Mouse (Mus musculus) adrenal gland, postnatal 25 days (tissue): ENCODE results near the gene Olfr1231. TPM values are rescaled to one million over a fixed set of nuclear protein-coding genes. Genes with fewer than 3 reads are reported as not detected.

Experiments
- DNase-seq: peaks from one replicate; pipeline ENCODE4 v3.0.0; 2021; ENCODE audit warnings: mixed read lengths
- long read RNA-seq: library from polyadenylated mRNA; stranded (forward); transcript quantifications from one replicate; pipeline ENCODE4 v2.0.0, GENCODE M21; 2021
- total RNA-seq: library from RNA; stranded (reverse); gene quantifications from 2 replicates; pipeline ENCODE4 v1.2.3, GENCODE M21; 2021

The Olfr1231 gene
- not detected in 2 replicates for total RNA-seq
- long read RNA-seq = 0 reads

DNA sequence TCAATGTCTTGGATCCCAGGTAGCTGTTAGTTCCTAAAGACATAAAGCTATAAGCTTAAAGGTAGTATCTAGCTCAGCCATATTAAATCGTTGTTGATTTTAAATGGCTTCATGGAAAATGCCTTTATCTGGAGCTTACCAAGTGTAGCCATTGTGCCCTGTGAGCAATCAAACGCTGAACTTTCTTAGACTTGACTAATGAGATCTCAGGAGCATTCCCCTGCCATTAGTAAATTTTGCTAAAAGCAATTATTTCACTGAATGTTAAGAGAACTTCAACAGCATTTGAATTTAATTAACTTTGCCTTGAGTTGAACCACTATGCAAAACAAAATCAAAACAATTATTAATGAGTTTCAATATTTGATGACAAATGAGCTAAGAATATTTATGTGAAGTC lies at the start of gene Olfr1231:
TSS of gene Olfr1231 (minus strand) at position 101 of the 400 bp plus-strand sequence.
- no peak for DNase-seq

DNA sequence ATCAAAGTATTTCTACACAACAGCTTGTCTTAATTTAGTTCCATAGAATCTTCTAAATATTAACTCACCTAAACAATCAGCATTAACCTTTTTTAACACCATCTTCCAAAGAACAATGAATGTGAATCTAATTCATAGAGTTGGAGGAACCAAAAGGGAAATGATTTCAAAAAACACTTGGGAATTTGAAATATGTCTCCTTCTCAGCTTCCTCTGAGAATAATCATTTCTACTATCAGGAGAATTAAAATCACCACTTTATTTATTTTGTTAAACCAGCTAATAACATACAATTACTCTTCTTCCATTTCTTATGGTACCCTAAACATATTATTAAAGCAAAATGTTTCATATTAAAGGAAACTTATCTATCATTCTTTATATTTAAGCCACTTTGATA lies 35.4 kb upstream of the Olfr1231 start, which contains the start of gene Olfr1233:
TSS of gene Olfr1233 (minus strand) at position 101 of the 400 bp plus-strand sequence.
- DNase-seq = no peak

DNA sequence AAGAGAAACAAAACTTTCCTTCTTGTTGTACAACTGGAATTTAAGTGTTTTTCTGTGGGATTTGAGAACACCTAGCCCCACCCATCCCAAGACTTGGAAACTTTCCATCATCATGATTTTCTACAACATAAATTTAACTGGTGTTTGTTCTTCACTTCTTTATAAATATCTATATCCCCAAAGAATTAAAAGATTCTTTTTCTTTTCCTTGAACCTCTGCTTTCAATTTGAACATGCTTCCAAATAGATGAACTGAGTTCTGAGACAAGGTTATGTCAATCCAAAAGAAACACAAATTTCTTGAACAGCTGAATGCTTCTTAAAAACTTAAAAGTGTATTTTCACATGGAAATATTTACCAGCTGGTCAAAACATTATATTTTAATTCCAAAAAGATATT lies 22.7 kb upstream of the Olfr1231 start, which contains the start of gene Olfr1232:
TSS of gene Olfr1232 (minus strand) at position 101 of the 400 bp plus-strand sequence.
- no peak for DNase-seq

DNA sequence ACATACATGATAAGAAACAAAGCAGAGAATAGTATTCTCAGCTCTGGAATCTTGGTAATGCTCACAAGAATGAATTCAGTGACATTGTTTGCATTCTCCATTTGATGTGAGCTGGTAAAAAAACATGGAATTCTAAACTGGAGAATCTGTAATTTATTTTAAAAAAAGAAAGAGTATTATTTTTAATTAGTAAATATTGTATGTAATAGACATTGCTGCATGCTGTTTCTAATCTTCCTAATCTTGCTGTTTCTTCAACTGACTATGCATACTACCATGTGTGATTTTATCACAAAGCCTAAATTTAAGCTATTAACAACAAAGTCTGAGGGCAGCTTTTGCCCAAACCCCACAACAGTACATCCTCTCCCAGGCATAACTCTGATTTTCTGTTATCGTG lies 9.7 kb downstream of the Olfr1231 start, which contains the start of gene Olfr1230:
TSS of gene Olfr1230 (minus strand) at position 101 of the 400 bp plus-strand sequence.
- DNase-seq = no peak

GRCm38 (mm10) chr2:89287914-89288313 lies 19.0 kb downstream of the Olfr1231 start, which contains the start of gene Olfr1229:
Gene Olfr1229 (minus strand): TSS chr2:89288014.
- DNase-seq = no peak

GRCm38 (mm10) chr2:89253962-89254361 lies 52.9 kb downstream of the Olfr1231 start, which contains the start of gene Olfr1228:
Gene Olfr1228 (minus strand): TSS chr2:89254062.
- no peak for DNase-seq

Other genes with a start within 250 kb of the Olfr1231 start
- not detected in 2 replicates for gene Olfr1218, start 245.9 kb downstream of the Olfr1231 start, total RNA-seq
- not detected in 2 replicates for gene Olfr1219, start 223.6 kb downstream of the Olfr1231 start, total RNA-seq
- not detected in 2 replicates for gene Olfr1220, start 200.2 kb downstream of the Olfr1231 start, total RNA-seq
- gene Olfr1221, start 189.8 kb downstream of the Olfr1231 start, total RNA-seq = not detected in 2 replicates
- gene Olfr1222, start 174.0 kb downstream of the Olfr1231 start, total RNA-seq = not detected in 2 replicates
- not detected in 2 replicates for gene Olfr1223, start 155.5 kb downstream of the Olfr1231 start, total RNA-seq
- not detected in 2 replicates for gene Olfr1224-ps1, start 143.0 kb downstream of the Olfr1231 start, total RNA-seq
- gene Olfr1225, start 132.4 kb downstream of the Olfr1231 start, total RNA-seq = not detected in 2 replicates
- gene Olfr1226, start 107.0 kb downstream of the Olfr1231 start, total RNA-seq = not detected in 2 replicates
- not detected in 2 replicates for gene Olfr1228, start 53.0 kb downstream of the Olfr1231 start, total RNA-seq
- not detected in 2 replicates for gene Olfr1229, start 19.1 kb downstream of the Olfr1231 start, total RNA-seq
- gene Olfr1230, start 9.8 kb downstream of the Olfr1231 start, total RNA-seq = not detected in 2 replicates
- not detected in 2 replicates for gene Olfr1232, start 22.6 kb upstream of the Olfr1231 start, total RNA-seq
- gene Olfr1233, start 35.3 kb upstream of the Olfr1231 start, total RNA-seq = not detected in 2 replicates
- gene Olfr1234, start 57.8 kb upstream of the Olfr1231 start, total RNA-seq = not detected in 2 replicates
- not detected in 2 replicates for gene Olfr1238, start 102.6 kb upstream of the Olfr1231 start, total RNA-seq
- not detected in 2 replicates for gene Olfr1239, start 113.3 kb upstream of the Olfr1231 start, total RNA-seq
- gene Olfr1240, start 135.9 kb upstream of the Olfr1231 start, total RNA-seq = not detected in 2 replicates
- gene Olfr1241, start 180.1 kb upstream of the Olfr1231 start, total RNA-seq = not detected in 2 replicates
- not detected in 2 replicates for gene Olfr1242, start 191.3 kb upstream of the Olfr1231 start, total RNA-seq
- gene Olfr1243, start 224.4 kb upstream of the Olfr1231 start, total RNA-seq = not detected in 2 replicates